Mouse (Mus musculus): Measurements from ENCODE around the gene Selenom.

DNA sequence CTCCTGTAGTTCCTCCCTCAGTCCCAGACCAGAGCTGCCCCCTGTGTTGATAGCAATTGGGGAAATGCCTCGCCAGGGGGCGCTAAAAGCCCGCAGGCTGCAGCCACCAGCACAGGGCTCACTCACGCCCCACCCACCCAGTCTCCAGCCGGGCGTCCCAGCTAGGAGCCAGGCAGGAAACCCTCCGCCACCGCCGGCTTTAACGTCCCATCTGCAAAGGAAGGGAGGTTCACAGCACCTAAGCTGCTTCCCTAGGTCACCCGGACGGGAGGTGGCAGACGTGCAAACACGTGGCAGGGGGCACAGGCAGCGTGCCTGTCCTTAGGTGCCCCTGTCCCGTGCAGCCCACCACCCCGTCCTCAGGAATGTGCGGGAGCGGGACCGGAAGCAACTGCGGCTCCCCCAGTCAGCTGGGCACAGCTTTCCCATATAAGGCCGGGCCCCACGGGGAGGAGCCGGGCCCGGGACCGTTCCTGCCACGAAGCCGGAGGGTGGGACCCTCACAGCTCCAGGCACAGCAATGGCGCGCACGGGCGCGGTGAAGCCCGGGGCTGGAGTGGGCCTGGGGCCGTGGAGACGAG lies 21.0 kb downstream of the Selenom start:
- TF ChIP-seq POLR2A (IDR thresholded peaks at IDR 0.05; ENCODE audit: borderline replicate concordance, low read depth, low read length) (no peak), CTCF (IDR thresholded peaks at IDR 0.05; ENCODE audit: low read depth, low read length) (peak; percentile 82; the same call in 1 of the 2 replicates)
